Mouse (Mus musculus) C2C12 (cell line): ENCODE measurements around the gene Psmf1.

ENCODE experiments used
- CEBPB ChIP-seq: IDR thresholded peaks from one replicate; pipeline ENCODE4 v1.6.1; 2011; ENCODE audit warnings: low read depth, mild to moderate bottlenecking, control low read depth, moderate library complexity
- CTCF ChIP-seq: IDR thresholded peaks from one replicate; pipeline ENCODE4 v1.5.1; 2011; ENCODE audit not compliant: control insufficient read depth, insufficient read depth, insufficient read length
- FOSL1 ChIP-seq: IDR thresholded peaks from one replicate; pipeline ENCODE4 v1.8.0; 2011; ENCODE audit warnings: mild to moderate bottlenecking, low read length; ENCODE audit not compliant: poor library complexity, insufficient read depth, severe bottlenecking
- MAX ChIP-seq: IDR thresholded peaks from one replicate; pipeline ENCODE4 v1.6.1; 2011; ENCODE audit warnings: mild to moderate bottlenecking, control low read depth
- USF1 ChIP-seq: IDR thresholded peaks from one replicate; pipeline ENCODE4 v1.6.1; 2011; ENCODE audit warnings: low read depth, mild to moderate bottlenecking, control low read depth, moderate library complexity

GRCm38 (mm10) chr2:151772169-151772568 lies 28.2 kb upstream of the Psmf1 start:
- TF ChIP-seq USF1 (no peak), CTCF (no peak), MAX (no peak), FOSL1 (no peak), CEBPB (no peak)
